Mouse (Mus musculus) heart, embryonic 11.5 days (tissue): ENCODE measurements around the gene Fam19a1. TPM values are rescaled to one million over a fixed set of nuclear protein-coding genes. Genes with fewer than 3 reads are reported as not detected.

ENCODE experiments used
- ATAC-seq: fragments of 200-750 bp; cut with Nextera tagmentation; replicated peaks from 2 replicates; pipeline ENCODE4 v1.8.0; 2017; ENCODE audit warnings: moderate library complexity; ENCODE audit not compliant: insufficient number of reproducible peaks, low FRiP score, low TSS enrichment
- H3K27ac ChIP-seq: fragments of 300-500 bp; sonication (generic); 2 replicates; pipeline ENCODE4 v1.5.1; 2014; ENCODE audit warnings: mild to moderate bottlenecking, low read depth, low read length
- H3K27me3 ChIP-seq: fragments of 300-500 bp; sonication (generic); 2 replicates; pipeline ENCODE4 v1.6.1; 2014; ENCODE audit warnings: mild to moderate bottlenecking, low read length, mixed read lengths; ENCODE audit not compliant: control insufficient read depth, insufficient read depth
- H3K36me3 ChIP-seq: fragments of 300-500 bp; sonication (generic); 2 replicates; pipeline ENCODE4 v1.6.1; 2014; ENCODE audit warnings: mild to moderate bottlenecking, low read length, moderate library complexity, mixed read lengths; ENCODE audit not compliant: control insufficient read depth, insufficient read depth
- H3K4me1 ChIP-seq: fragments of 300-500 bp; sonication (generic); 2 replicates; pipeline ENCODE4 v1.6.1; 2014; ENCODE audit warnings: low read length; ENCODE audit not compliant: control insufficient read depth, insufficient read depth
- H3K4me2 ChIP-seq: fragments of 300-500 bp; sonication (generic); 2 replicates; pipeline ENCODE4 v1.6.1; 2014; ENCODE audit warnings: mild to moderate bottlenecking, moderate library complexity
- H3K4me3 ChIP-seq: fragments of 300-500 bp; sonication (generic); 2 replicates; pipeline ENCODE4 v1.5.1; 2014; ENCODE audit warnings: low read depth, low read length
- H3K9ac ChIP-seq: fragments of 300-500 bp; sonication (generic); 2 replicates; pipeline ENCODE4 v1.6.1; 2014; ENCODE audit warnings: mild to moderate bottlenecking, low read depth, low read length, moderate library complexity
- H3K9me3 ChIP-seq: fragments of 300-500 bp; sonication (generic); replicated peaks from 2 replicates; pipeline ENCODE4 v1.6.1; 2016; ENCODE audit warnings: low read length; ENCODE audit not compliant: control insufficient read depth
- WGBS: fragments of 180-500 bp; shearing (Covaris S2); extraction: QIAGEN DNeasy Blood & Tissue Kit; methylation state at CpG from one replicate; pipeline ENCODE4 v1.1.7; 2014; ENCODE audit not compliant: insufficient replicate concordance; 5-methylcytosine and 5-hydroxymethylcytosine counted together
- polyA plus RNA-seq: library from polyadenylated mRNA; unstranded; fragments of >200 nt; fragmentation: Nextera tagmentation; extraction: Ambion mirVana; gene quantifications from 2 replicates; pipeline ENCODE4 v1.2.1, GENCODE M21; 2014

The Fam19a1 gene
- polyA plus RNA-seq, 1 experiment from 2014 or later, result 0.50 TPM

DNA sequence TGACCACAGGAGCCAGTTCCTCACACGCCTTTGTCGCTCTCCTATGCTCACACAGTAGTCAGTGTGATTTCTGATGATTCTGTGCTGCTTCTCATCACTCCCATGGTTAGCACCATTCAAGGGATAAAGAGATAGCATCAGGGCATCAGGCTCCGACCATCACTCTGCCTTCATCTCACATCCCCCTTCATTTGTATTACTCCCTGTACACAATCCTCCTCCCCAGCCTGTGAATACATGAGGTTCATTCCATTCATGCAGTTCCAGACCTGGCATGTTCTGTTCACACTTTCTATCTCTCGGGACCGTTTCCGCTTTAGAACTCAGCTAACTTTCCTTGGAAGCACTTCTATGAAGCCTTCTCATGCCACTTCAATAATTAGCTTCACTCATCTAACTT is 259.9 kb downstream of the Fam19a1 start:
- Histone ChIP-seq H3K4me1 (no peaks in the 10 kb centered on the region), H3K9me3 (no peaks in the 10 kb centered on the region), H3K36me3 (no peaks in the 10 kb centered on the region), H3K4me3 (no peak overlapping the region), H3K27ac (no peak overlapping the region), H3K27me3 (no peaks in the 10 kb centered on the region), H3K9ac (no peak overlapping the region), H3K4me2 (no peak overlapping the region)
- no peak for ATAC-seq
- 88% methylated on average over 6 of the region's 6 CpGs for WGBS

DNA sequence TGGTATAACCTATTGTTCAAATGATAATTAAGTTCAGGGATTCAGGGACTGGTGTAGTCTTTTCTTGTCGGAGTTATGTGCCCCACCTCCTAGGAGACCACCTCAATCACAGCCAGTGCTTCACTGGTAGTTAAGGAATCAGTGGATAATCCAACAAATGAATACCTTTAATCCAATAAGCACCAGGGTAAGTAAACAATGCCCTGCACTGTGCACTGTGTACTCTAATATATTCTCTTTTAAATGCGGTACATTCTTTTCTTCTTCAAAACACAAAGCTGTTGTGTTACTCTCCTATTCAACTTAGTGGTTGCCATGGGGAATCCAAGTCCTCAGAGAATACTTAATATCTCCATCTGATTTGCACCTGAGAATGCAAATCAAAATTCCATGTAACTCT is 260.3 kb downstream of the Fam19a1 start:
- Histone ChIP-seq H3K4me1 (no peaks in the 10 kb centered on the region), H3K9me3 (no peaks in the 10 kb centered on the region), H3K36me3 (no peaks in the 10 kb centered on the region), H3K27me3 (no peaks in the 10 kb centered on the region), H3K4me3 (no peak overlapping the region), H3K9ac (no peak overlapping the region), H3K4me2 (no peak overlapping the region), H3K27ac (no peak overlapping the region)
- ATAC-seq, result no peak
- 85% methylated on average over 2 of the region's 2 CpGs for WGBS

DNA sequence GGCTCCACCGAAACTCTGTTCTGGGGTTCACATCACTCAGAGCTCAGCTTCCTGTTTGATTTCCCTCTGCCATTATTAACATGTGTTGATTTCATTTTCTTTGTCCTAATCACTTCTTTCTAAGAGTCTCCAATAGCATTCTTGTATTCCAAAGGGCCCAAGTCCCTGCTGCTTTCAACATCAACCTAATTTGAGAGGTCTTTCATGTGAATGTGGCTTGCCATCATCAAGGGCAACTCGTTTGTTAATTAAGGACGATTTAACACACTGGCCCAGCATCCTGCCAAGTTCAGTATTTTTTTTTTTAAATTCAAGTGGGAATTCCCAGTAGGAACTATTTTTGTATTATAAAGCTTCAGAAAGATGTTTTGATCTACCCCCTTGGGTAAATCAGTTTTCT is 263.8 kb downstream of the Fam19a1 start:
- Histone ChIP-seq H3K9me3 (no peaks in the 10 kb centered on the region), H3K27me3 (no peaks in the 10 kb centered on the region), H3K36me3 (no peaks in the 10 kb centered on the region), H3K4me2 (no peak overlapping the region), H3K27ac (no peak overlapping the region), H3K9ac (no peak overlapping the region), H3K4me1 (no peaks in the 10 kb centered on the region), H3K4me3 (no peak overlapping the region)
- 74% methylated on average over 3 of the region's 3 CpGs for WGBS
- ATAC-seq, result no peak

DNA sequence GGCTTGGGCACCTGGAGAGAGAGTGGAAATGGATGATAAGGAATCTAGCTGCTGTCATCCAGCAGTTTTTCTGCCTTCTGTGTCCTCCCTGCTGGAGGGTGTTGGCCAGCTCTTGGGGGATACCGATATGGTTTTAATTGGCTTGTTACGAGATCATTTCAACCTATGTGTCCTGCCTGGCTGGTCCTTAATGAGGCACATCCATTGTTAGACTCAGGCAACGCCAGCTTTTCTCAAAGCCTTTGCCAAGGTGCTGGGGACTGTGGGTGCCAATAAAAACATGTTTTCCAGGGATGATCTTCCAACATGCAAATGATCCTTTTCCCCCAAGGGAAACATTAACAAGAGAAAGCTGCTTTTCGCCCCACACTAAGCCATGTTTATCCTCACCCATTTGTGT is 266.3 kb downstream of the Fam19a1 start:
- no peak overlapping the region for H3K4me3 ChIP-seq
- ATAC-seq, result no peak
- 68% methylated on average over 4 of the region's 4 CpGs for WGBS

DNA sequence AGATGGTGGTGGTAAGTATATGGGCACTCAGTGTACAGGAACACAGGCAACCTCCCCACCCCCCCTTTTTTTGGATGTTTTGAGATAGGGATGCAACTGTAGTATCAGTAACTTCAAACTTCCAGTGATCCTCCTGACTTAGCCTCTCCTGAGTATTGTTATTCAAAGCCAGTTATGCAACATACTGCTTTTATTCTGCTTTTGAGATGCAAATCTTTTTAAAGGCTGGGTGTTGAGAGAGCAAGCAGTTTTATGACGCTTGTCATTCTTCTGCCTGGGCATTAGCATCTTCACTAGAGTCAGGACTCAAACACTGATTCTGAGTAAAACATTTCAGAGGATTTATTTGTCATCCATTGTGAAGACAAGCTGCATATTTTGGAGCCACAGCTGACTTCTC is 271.5 kb downstream of the Fam19a1 start:
- Histone ChIP-seq H3K27me3 (no peaks in the 10 kb centered on the region), H3K27ac (no peak overlapping the region), H3K36me3 (no peaks in the 10 kb centered on the region), H3K9ac (no peak overlapping the region), H3K4me1 (no peaks in the 10 kb centered on the region), H3K9me3 (no peaks in the 10 kb centered on the region), H3K4me2 (no peak overlapping the region), H3K4me3 (no peak overlapping the region)
- 78% methylated on average over 1 of the region's 1 CpGs for WGBS
- ATAC-seq, result no peak

More for the DNA sequence above, 266.3 kb downstream of the Fam19a1 start:
- H3K27me3 ChIP-seq, result no peaks in the 10 kb centered on the region
- H3K4me1 ChIP-seq, result no peaks in the 10 kb centered on the region
- no peak overlapping the region for H3K9ac ChIP-seq
- H3K4me2 ChIP-seq, result no peak overlapping the region
- H3K36me3 ChIP-seq, result no peaks in the 10 kb centered on the region
- H3K27ac ChIP-seq, result no peak overlapping the region
- no peaks in the 10 kb centered on the region for H3K9me3 ChIP-seq

DNA sequence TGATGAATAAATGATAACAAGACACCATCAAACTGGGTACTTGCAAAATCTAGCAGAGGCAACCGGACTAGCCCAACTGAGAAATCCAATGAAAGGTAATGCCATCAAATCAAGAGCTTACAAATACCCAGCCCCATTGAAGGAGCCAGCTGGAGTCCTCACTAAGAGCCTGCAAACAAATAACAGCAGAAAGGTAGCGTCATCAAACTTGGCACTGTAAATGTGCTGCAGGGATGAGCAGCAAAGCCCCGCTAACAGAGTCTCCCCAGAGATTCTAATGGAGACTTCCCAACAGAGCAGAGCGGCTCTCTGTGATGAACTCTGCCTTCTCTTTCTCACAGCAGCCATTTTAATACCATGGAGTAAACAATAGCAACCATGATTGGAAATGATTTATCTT is 305.9 kb downstream of the Fam19a1 start:
- Histone ChIP-seq H3K27ac (no peak overlapping the region), H3K9ac (no peak overlapping the region), H3K9me3 (no peaks in the 10 kb centered on the region), H3K4me1 (no peaks in the 10 kb centered on the region), H3K4me2 (no peak overlapping the region), H3K27me3 (no peaks in the 10 kb centered on the region), H3K4me3 (no peak overlapping the region), H3K36me3 (no peaks in the 10 kb centered on the region)
- WGBS, result 75% methylated on average over 4 of the region's 4 CpGs
- no peak for ATAC-seq

DNA sequence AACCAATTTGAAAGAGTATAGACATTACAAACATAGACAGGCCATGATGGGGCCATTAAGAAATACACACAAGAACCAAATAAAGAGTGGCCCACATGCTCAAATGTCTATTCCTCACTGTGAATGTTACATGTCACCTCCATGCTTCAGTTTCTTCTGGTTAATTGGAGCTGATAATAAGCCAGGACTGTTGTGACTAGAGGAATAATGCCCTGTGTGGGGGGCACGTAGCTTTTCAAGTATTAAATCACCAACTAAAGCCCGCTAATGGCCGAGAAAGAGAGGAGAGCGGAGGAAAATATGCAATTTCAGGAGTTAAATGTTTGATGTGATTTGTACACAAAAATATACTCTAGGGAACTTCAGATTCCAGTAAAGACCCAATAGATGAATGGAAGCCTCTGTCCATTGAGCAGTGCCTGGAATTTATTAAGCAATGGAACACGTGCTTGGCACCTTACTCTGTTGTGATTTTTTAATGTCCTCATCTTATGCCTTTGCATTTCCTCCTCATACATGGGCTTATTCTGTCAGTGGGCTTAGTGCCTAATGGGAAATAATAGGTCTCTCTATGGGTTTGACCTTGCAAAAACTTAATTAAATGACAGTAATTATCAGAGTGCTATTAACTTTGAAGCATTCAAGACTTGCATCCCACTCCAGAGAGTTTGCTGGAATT is 306.9 kb downstream of the Fam19a1 start:
- Histone ChIP-seq H3K4me2 (no peak overlapping the region), H3K27ac (no peak overlapping the region), H3K4me1 (no peaks in the 10 kb centered on the region), H3K4me3 (no peak overlapping the region), H3K9me3 (no peaks in the 10 kb centered on the region), H3K27me3 (no peaks in the 10 kb centered on the region), H3K9ac (no peak overlapping the region), H3K36me3 (no peaks in the 10 kb centered on the region)
- no peak for ATAC-seq
- 89% methylated on average over 5 of the region's 5 CpGs for WGBS

DNA sequence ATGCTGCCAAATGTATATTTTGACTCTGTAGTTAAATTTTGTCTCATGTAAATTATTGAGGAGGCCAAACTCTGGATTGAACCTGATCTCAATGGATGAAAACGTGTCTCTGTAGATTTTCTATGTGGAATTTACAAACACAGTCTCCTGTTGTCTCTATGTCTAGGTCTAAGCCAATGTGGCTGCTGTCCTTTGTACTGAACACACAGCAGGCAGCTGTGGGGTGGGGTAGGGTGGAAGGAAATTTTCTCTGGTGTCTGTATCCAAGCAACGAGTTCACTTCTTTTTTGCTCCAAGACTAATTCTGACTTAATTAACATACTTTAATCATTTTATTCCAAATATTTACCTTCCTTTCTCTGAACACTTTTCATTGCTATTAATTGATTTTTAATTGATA is 307.6 kb downstream of the Fam19a1 start:
- Histone ChIP-seq H3K4me3 (no peak overlapping the region), H3K4me1 (no peaks in the 10 kb centered on the region), H3K9me3 (no peaks in the 10 kb centered on the region), H3K4me2 (no peak overlapping the region), H3K27me3 (no peaks in the 10 kb centered on the region), H3K9ac (no peak overlapping the region), H3K36me3 (no peaks in the 10 kb centered on the region), H3K27ac (no peak overlapping the region)
- 39% methylated on average over 2 of the region's 2 CpGs for WGBS
- no peak for ATAC-seq

DNA sequence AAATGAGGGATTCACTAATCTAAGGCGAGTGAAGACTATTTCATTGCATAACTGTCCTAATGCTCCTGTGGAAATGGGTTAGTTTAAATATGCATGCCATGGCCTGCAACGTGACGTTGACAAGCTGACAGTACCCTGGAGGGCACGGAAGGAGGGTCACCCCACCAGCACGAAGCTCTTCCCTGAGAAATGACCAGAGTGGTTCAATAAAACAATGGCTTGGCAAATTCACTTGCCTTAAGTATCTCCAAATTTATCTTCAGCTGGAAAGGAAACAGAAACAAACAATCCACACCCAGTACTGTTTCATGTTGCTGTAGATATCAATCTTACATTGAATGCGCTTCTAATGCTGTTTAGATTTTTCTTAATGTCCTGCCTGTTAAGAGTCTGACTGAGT is 316.4 kb downstream of the Fam19a1 start:
- Histone ChIP-seq H3K4me3 (no peak overlapping the region), H3K4me2 (no peak overlapping the region), H3K9me3 (no peaks in the 10 kb centered on the region), H3K4me1 (no peaks in the 10 kb centered on the region), H3K36me3 (no peaks in the 10 kb centered on the region), H3K27ac (no peak overlapping the region), H3K27me3 (no peaks in the 10 kb centered on the region), H3K9ac (no peak overlapping the region)
- 63% methylated on average over 6 of the region's 6 CpGs for WGBS
- no peak for ATAC-seq
